Mouse (Mus musculus): ENCODE measurements around the gene Adrb1.

The Adrb1 gene

DNA sequence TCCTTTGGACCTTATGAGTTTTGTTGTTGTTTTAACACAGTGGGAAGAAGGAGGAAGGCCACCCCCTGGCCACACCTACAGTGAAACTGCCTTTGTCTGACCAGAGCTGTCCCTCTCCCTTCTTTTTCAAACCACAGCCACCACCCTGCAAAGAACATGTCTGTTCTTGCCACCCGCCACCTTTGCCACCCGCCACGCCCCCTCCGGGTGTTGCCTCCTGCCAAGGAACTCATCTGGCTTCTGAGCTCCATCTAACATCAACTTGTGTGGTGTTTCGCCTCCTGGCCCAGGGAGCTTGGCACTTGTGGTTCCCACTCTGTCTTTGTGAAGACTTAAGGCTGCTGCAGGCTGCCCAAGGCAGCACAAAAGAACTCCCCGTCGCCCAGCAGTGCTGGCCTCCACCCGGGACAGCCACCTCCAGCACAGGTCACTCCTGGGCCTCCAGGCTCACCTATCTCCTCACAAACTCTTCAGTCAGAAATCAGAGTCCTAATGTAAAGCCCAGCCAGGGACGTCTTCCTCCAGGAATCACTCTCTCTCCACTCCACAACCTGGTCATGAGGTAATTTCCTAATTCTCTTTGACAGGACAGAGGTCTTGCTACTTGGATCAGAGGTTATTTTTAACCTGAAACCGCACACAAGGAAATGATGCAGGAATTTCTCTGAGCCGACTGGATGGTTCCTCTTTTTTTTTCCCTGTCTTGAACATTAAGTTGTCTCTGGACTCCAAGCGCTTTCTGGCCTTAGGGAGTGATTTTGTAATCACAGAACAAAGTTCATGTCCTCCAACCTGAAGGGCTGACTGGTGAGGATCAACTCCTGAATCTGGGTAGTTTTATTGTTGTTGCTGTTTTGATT, 18.5 kb upstream of the Adrb1 start:
- DNase-seq (ENCODE audit: low read depth, low spot score) = no peak

DNA sequence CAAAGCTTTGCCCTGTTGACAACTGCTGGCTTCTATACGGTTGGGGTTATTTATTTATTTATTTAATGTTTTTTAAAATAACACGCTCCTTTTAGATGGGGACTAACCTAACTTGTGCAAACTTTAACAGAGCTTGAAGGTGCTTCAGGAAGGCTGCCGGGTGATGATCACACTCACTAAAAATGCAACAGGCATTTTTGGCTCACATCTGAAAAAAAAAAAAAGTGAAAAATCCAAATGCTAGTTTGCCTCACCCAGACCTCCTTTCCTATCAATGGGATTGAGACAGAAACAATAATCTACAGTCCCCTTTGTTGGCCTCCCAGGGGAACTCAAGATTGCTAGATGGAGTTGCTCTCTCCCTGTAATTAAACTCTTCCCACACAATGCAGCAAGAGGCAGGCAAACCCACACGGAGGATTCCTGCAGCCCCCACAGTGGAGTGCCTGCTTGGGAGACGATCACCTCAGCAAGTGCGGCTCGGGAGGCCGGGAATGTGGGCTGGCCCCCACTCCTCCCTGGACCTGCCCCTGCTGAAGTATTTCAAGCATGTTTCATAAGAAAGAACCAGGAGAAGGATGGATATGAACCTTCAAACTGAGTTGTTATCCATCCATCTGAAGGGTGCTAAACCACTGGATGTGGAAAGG, 16.8 kb upstream of the Adrb1 start:
- DNase-seq (ENCODE audit: low read depth, low spot score) = no peak

DNA sequence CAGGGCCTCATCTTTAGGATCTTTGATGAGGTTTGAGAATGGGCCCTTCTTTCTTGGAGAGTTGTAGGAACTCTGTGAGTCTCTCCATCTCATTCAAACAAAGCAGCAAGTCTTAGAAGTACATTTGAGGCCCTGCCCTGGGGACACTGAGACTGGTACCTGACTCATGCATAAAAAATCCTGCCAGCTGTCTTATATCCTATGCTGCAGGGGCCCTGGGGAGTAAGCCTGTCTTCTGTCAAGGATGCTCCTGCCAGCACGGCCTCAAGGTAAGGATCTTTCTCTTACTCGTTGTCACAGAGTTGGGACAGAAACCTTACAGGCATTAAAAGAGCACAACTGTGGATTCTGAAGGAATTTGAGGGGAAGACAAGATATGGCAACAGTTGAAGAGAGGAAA, 13.2 kb upstream of the Adrb1 start:
- no peak for DNase-seq (ENCODE audit: low read depth, low spot score)

DNA sequence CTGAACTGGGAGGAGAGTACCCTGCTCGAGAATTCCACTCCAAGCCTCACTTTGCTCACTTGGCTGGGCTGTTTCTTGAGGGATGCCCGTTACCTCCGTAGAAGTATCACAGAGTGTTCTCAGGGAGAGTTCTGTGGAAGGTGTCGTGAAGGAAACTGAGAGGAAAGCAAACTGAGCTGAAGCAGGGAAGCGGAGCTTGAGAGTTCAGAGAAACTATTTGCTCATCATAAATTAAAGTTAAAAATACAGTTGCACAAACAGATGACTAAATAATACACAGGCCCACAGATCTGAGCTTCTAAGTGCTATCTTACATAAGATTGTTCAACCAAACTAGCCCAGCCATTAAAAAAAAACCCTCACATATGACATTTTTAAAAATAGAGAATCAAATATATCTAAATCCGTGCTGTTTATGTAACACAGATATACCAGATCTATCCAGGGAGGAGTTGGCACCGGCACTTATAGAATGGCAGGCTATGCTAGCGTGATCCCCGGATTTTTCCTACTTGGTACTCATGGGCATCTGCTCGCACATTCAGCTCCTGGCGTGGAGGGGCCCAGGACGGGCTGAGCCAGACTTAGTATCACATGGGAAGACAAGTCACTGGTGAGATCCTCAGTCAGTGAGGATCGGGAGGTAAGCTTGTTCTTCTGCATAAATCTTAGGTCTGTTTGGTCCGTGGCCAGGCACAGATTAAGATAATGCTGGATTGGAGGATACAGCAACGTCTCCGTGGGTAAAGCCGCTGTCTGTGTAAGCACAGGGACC, 11.7 kb upstream of the Adrb1 start:
- no peak for DNase-seq (ENCODE audit: low read depth, low spot score)

DNA sequence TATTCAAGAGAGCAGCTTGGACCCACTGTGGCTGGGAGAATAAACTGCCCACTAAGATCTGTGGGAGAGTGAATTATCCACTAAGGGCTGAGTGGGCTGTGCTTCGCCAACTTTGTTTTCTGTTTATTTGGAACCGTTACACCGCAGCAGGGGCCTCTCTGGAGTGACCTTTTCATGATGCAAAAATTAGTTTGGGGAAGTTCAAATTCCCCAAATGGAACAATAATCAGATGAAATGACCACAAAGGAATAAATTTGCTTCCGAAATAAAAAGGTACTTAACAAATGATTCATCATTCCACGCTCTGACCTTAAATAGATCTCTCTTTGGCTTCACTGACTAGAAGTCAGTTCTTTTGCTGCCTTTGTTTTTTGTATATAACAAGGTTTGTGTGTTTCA, 8.4 kb upstream of the Adrb1 start:
- no peak for DNase-seq (ENCODE audit: low read depth, low spot score)

DNA sequence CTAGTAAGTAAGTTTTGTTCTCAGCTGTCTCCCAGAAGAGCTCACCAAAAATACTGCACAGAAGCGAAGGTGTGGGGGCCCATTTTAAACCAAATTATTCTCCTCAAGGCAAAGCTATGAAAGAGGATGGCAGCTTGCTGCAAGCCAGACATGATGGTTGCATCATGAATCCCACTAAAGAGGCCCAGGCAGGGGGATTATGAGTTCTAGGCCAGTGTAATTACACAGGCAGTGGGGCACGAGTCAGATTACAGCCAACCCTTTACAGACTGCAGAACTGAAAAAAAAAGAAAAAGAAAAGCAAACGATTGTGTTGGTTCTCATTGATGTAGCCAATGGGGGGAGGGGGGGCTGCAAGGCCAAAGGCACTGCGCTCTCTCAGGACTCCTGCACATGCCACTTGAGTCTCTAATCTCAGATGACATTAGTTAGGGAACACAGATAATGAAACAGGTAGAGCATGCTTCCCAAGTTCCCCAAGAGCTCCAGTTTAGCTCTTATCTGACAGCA, 7.3 kb upstream of the Adrb1 start:
- DNase-seq (ENCODE audit: low read depth, low spot score) = no peak

DNA sequence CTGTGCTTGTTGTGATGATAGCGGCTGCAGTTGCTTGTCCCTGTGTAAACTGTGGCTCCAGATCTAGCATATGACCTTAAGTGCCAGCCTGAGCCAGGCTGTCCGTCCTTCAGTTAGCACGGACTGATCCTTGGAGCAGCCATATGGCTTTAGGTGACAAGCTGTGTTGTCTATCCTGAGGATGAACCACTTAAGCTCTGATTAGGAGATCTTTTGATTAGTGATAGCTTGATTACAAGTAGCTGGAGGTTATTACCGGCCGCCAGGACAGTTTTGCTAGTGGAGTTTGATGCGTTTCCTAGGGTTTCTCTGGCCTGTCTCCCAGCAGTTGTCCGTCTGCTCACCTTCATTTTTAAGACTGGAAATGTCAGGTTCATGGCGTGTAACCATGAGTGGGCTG, 4.0 kb upstream of the Adrb1 start:
- DNase-seq (ENCODE audit: low read depth, low spot score) = no peak

DNA sequence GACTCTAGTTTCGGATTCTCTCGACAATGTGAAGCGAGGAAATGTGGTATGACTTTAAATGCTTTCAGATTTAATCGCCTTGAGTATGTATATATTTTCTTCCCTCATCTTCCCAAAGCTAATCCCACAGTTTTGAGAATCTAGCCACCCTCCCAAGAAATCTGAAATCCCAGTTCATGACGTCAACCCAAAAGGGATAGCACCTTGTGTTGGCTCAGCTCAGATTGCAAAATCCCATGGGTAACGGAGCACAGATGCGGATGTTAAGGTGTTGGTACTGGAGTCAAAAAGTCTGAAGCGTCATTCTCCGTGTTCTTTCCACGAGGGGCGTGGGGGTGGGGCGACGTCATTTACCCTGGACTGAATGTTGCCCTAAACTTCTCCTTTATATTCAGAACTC, 1.1 kb upstream of the Adrb1 start:
- DNase-seq (ENCODE audit: low read depth, low spot score) = no peak

DNA sequence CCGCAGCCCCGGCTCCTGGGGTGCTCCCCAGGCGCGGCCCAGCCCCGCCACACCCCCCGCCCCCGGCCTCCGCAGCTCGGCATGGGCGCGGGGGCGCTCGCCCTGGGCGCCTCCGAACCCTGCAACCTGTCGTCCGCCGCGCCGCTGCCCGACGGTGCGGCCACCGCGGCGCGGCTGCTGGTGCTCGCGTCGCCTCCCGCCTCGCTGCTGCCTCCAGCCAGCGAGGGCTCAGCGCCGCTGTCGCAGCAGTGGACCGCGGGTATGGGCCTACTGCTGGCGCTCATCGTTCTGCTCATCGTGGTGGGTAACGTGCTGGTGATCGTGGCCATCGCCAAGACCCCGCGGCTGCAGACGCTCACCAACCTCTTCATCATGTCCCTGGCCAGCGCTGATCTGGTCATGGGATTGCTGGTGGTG, 300 bp downstream of the Adrb1 start:
- no peak for DNase-seq (ENCODE audit: low read depth, low spot score)

DNA sequence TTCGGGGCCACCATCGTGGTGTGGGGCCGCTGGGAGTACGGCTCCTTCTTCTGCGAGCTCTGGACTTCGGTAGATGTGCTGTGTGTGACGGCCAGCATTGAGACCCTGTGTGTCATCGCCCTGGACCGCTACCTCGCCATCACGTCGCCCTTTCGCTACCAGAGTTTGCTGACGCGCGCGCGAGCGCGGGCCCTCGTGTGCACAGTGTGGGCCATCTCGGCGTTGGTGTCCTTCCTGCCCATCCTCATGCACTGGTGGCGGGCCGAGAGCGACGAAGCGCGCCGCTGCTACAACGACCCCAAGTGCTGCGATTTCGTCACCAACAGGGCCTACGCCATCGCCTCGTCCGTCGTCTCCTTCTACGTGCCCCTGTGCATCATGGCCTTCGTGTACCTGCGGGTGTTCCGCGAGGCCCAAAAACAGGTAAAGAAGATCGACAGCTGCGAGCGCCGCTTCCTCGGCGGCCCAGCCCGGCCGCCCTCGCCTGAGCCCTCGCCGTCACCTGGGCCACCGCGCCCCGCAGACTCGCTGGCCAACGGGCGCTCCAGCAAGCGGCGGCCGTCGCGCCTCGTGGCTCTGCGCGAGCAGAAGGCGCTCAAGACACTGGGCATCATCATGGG, 822 bp downstream of the Adrb1 start:
- peak; percentile 33 for DNase-seq (ENCODE audit: low read depth, low spot score)

DNA sequence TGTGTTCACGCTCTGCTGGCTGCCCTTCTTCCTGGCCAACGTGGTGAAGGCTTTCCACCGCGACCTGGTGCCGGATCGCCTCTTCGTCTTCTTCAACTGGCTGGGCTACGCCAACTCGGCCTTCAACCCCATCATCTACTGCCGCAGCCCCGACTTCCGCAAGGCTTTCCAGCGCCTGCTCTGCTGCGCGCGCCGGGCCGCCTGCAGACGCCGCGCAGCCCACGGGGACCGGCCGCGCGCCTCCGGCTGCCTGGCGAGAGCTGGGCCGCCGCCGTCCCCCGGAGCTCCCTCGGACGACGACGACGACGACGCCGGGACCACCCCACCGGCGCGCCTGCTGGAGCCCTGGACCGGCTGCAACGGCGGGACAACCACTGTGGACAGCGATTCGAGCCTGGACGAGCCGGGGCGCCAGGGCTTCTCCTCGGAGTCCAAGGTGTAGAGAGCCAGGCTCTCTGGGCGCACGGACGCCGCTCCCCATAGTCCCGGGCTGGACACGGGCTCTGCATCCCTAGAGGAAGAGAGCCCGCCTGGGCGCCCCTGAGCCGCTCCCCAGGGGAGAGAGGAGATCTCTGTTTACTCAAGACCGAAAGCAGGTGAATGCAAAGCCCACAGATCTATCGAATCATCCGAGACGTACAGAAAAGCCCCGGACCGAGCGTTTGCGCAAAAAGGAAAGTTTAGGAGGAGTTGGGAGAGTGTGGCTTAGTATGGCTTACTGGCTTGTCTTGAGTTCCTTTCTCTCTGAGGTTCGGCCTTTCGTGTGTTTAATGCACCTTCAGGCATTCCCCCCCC, 1.5 kb downstream of the Adrb1 start:
- peak; percentile 68 for DNase-seq (ENCODE audit: low read depth, low spot score)

DNA sequence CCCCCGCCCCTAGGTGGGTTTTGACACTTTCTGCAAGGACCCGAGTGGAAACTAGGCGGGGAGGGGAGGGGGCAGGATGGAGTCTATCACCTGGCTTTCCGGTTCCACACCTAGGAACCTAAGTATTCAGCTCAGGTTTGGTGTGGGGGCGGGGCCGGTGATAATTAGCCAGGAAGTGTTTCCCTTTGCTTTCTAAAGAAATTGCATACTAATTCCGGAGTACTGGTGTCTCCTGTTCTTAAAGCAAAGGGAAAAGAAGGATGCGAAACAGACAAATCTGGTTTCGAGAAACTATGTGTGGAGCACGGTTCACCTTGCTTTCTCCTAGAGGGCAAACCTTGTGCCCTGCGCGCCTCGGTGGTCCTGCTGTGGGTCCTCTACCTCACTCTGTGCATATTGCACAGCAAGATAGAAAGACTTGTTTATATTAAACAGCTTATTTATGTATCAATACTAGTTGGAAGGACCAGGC, 2.2 kb downstream of the Adrb1 start:
- DNase-seq (ENCODE audit: low read depth, low spot score) = peak; percentile 78

DNA sequence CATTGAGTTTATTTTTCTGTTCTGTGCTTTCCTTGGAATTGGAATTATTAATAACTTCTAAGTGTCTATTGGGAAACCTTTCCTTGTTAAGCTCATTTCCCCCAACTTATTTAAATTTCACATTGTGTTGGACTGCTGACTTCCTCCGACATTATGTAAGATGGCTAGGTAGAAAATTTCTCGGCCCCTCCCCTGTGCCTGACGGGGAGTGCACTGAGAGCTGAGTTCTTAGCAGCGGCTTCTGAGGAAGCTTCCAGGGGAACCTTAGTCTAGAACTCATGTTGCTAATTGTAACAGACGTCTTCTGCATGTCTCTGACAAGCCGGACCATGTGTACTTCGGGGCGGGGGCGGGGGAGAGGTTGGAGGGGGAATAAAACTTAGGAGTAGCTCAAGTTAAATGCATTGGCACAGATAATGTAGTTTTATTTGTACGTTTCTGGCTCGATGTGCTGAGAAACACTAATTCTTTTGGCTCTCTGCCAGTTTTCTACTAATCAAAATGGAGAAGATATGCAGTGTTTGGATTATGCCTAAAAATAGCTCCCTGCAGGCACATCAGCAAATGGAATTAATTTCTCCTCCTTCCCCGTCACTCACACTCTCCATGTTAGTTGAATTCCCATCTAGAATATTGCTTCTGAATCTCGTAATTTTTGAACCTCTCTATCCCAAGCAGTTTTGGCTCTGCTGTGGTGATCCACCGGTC, 5.3 kb downstream of the Adrb1 start:
- DNase-seq (ENCODE audit: low read depth, low spot score) = no peak

DNA sequence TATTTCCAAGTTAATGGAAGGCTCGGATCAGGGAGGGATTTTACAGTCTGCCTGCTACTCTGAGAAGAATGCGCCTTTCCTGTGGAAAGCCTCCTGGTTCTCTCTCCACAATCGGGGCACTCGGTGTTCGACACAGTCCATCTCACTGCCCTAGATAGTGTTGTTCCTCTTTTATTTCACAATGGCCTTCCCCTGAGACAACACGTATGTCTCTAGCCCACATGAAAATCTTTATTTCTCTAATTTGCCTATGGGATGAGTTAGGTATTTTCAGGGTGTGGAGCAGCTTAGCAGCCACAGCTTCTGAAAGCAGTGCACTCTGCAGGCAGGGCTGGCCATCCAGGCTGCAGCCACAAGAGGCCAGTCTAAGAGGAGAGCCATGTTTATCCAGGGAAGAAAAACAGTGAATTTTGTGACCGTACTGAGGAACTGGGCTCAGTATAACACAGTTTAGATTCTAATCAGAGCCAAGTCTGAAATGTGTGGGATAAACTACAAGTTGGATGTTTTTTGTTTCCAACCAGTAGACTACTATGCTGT, 12.1 kb downstream of the Adrb1 start:
- DNase-seq (ENCODE audit: low read depth, low spot score) = no peak

DNA sequence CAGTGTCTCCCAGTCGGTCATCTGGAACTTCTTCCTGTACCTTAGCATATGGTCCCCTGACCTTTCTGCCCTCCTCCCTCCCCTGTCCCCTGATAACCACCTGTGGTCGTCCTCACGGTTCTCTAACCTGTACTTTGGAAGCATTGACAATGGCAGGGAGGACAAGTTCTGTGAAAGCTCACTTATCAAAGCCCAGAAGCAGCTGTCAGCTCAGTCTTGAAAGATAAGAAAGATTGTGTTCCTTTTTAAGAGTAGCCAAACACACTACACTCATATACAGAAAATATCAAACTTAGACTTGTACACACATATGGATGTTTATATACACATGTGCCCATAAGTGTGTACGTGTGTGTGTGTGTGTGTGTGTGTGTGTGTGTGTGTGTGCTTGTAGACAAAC, 13.7 kb downstream of the Adrb1 start:
- DNase-seq (ENCODE audit: low read depth, low spot score) = no peak

DNA sequence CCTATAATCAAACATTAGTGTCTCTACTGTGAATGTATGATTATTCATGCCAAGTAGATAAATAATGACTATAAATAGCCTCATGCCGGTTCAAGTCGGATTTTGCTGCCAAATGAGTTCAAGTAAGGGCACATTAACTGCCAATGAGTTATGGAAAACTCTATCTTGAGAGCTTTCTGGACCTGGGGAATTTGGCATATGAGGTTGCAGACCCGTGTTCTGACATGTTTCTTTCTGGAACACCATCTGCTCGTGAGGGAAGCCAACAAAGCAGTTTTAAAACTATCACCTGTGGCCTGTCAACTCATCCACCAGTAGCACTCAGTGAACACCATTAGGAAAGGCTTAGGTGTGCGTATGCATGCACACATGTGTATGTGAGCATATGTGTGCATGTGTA, 14.3 kb downstream of the Adrb1 start:
- no peak for DNase-seq (ENCODE audit: low read depth, low spot score)

DNA sequence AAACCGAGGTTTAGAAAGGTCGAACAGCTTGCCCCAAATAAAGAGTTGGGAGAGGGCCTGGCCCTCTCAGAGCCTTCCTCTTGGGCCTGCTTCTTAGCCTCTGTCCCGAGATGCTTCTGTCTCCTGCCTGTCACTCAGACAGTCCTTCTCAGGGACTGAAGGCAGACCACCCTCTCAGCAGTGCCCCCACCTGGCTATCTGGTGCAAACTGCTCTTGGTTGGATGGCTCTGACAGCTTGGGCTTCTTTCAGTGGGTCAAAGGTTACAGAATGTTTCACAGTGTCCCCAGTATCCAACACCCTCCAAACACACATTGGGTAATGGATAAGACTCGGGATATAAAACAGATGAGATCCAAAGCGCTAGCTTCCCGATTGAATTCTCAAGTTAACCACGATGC, 23.1 kb downstream of the Adrb1 start:
- DNase-seq (ENCODE audit: low read depth, low spot score) = peak; percentile 52

DNA sequence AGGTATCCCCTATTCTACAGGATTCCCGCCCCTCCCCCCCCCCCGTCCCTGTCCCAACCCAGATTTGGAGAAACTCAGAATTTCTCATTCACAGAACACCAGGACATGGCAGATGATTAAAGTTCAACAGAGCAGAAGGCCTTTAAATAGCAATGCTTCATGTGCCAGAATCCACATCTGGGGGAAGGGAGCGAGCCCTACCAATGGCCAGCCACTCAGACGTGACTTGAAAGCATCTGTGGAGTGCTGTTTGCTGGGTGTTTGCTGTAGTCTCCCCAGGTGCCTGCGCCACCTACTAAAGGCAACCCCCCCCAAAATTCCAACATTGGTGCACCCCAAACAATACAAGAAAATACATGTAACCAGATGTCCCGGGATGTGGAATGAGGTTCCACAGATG, 23.5 kb downstream of the Adrb1 start:
- DNase-seq (ENCODE audit: low read depth, low spot score) = no peak

DNA sequence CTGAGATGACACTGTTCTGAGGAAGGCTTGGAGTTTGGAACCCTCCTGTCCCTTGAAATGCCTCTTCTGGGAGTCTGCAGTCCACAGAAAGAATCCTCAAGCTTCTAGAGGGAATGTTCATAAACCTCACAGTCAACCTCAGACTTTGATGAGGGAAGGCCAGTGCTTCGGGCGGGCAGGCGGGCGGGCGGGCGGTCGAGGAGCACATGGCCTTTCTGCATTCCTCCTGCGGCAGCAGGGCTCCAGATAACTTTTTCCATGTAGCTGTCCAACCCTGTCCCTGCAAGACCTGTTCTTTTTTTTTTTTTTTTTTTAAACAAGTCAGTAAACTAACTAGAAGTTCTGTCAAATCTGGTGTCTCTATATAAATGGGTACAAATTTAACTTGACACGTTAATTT, 24.6 kb downstream of the Adrb1 start:
- DNase-seq (ENCODE audit: low read depth, low spot score) = no peak

DNA sequence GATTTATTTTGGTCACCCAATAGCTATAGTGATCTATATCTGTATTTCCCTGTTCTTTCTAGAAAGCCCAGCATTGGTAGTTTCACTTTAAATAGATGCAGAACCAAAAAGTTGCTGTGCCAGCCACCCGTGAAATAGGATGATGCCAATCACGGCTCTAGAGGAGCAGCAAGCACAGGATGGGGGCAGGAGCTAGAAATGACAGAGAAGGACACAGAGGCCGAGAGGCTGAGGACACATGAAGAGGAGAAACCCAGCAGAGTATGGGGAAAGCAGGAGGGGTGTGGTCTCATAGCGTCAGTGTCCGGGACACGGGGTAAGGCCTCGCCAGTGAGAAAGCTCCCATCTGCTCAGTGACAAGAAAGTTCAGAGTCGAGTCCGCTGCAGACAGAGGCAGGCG, 25.9 kb downstream of the Adrb1 start:
- no peak for DNase-seq (ENCODE audit: low read depth, low spot score)

All from R1 (cell line).